Mouse (Mus musculus) gastrocnemius, postnatal 14 days (tissue): ENCODE data around the gene Acoxl. TPM values are rescaled to one million over a fixed set of nuclear protein-coding genes. Genes with fewer than 3 reads are reported as not detected.

Experiments used
- DNase-seq: peaks from one replicate; pipeline ENCODE4 v3.0.0; 2021; ENCODE audit warnings: mixed read lengths
- intact Hi-C: fragments of 180-260 bp; cut with DNase I; formaldehyde crosslinking; loops from one replicate; pipeline ENCODE4 v1.15.1; 2025; ENCODE audit warnings: low total_unique reads
- total RNA-seq, 2 experiments: library from RNA; stranded (reverse); gene quantifications; 2 replicates each; pipeline ENCODE4 v1.2.3; 2021

Acoxl gene
- total RNA-seq, 2 experiments from 2014 or later = 0.13 to 0.23 TPM

DNA sequence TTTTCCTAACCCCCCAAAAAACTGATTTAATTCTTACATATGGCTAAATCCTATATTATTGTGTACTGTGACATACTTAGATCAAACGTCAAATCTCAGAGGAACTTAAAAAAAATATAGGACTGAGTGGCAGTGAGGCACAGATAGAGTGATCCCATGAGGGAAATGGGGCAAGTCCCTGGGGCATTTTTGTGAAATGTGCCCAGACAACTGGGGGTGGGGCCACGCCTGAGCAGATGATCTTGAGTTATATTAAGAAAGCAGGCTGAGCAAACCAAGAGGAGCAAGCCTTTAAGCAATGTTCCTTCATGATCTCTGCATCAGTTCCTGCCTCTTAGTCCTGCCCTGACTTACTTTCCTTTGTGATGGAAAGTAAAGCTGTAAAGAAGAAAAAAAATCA is 175.9 kb downstream of the Acoxl start:
- intact Hi-C loops = no loop called here
- no peak for DNase-seq

DNA sequence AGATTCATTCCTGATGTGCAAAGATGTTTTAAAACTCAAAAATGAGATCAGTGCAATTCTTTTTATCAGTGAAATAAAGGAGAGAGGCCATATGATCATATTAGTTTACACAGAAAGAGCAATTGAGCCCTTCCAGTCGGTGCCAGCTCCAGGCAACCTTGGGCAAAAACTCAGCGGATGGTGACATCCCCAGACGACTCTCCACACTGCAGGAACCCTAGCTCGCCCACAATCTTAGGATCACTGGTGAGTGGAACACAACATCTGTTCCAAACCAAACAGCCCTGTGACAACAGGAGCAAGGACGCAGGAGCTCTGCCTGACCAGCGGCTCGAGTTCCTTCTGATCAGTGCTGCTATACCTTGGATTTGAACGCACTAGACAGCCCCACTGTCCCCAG is 176.9 kb downstream of the Acoxl start:
- intact Hi-C loops = no loop called here
- DNase-seq = no peak

DNA sequence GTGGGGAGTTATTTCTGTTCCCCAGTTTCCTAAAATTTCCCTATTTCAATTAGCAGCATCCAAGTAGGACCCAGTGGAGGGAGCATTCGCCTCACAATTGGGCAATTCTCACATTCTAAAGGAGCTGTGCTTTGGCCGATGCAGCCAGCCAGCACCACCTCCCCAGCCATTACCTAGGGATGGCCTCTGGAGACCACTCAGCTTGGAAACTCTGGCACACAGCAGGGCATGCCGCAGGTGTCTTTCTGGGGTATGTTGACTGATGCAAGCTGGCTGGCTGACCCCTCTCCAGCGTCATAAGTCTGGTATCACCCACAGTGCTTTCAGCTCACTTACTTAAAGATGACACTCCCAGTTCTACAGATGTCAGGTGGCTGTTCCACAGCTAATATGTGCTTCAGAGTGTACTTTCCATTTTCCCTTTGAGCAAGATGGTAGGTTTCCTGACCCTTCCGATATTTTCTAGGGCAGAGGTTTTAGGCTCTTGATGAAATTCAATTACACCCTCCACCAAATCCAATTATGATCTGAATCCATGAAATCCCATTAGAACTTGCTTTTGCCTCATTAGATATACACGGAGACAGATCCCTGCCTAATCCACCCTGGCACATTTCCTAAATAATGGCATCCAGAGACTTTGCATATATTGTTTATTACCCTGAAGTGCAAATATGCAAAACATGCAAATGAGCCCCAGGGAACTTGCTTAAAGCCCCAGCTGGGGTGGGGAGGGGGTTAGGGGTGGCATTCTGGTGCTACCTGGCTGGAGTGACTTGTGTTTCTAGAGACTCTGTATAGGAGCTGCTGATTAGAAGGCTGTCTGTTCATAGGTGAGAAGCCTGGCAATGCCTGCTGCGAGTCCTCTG is 181.6 kb downstream of the Acoxl start:
- no peak for DNase-seq
- intact Hi-C loops = no loop called here

DNA sequence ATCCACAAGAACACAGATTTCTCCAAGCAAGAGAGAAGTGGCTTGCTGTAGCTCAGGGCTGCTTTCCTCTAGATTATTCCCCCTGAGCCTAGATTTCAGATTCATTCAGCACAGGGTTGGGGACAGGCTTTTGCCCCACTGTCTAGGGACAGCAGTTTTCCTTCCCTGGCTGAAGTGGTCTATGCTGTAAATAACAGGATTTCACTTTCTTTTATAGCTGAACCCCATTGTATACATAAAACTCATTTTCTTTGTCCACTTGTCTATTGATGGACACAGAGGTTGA is 182.2 kb downstream of the Acoxl start:
- DNase-seq = no peak
- intact Hi-C loops = no loop called here

DNA sequence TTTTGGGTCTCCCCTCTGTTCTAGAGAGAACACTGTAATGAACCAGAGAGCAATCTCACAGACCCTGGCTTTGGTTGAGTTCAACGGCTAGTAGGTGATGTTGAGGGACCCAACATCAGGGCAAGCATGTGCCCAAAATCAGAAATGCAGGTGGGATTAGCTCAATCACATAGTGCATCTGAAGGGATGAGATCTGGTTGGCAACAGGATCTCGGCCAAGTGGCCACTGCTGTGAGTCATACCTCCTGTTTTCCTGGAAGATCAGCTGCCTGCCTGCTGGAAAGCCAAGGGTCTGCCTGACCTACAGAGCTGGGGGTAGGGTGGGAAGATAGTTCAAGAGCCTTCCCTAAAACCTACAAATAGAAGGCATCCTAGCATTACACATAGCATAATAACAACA is 185.2 kb downstream of the Acoxl start:
- intact Hi-C loops = no loop called here
- DNase-seq = no peak

DNA sequence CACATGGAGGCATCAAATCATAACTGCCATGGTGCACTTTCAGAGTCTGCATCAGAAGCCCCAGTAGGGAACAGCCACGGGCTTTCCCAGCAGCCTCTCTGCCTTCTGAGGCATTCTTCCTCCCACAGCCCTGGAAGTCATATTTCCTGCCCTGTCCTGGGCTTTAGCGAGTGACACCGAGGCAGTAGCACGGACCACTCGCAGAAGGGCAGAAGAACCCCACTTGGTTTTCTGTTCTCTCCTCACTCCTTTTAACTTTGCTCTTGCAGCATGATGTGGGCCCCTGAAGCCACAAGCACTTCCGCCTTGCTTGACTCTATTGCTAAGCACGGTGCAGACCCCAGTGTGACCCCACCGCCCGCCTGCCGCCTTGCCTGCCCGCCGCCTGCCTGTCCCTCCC is 189.0 kb downstream of the Acoxl start:
- intact Hi-C loops = no loop called here
- DNase-seq = no peak

DNA sequence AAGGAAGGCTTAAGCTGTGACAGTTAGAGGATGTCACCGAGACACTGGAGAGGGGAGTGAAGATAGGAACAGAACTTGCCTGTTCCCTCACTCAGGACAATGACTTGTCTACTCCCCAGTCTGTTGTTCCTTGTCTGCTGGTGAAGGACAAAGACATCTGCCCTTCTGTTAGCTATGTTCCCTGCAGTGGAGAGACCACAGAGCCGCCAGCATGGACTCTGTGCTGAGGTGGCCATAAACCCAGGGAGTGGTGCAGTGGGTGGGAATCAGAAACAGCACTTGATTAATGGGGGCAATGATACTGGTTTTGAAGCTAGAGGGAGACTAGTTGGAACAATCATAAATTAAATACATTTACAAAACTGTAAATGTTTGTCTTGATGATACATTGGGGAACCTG is 191.3 kb downstream of the Acoxl start:
- no peak for DNase-seq
- intact Hi-C loops = no loop called here

DNA sequence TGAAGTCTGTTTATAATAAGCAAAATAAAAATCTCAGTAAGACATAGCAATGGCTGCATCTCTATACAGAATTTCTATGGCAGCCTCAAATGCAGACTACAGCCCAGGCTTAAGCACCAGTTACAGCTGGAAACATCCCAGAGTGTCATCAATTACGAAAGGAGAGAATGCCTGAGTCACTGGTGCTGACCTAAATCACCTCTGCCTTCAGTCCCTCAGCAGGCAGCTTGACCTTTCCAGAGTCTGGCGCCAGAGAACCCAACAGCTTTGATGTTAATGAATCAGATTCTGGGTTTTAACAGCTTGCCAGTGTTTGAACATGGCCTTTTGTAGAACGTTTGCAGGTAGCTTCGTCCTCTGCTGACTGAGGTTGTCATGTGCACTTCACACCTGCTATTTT is 193.4 kb downstream of the Acoxl start:
- no peak for DNase-seq
- intact Hi-C loops = no loop called here

DNA sequence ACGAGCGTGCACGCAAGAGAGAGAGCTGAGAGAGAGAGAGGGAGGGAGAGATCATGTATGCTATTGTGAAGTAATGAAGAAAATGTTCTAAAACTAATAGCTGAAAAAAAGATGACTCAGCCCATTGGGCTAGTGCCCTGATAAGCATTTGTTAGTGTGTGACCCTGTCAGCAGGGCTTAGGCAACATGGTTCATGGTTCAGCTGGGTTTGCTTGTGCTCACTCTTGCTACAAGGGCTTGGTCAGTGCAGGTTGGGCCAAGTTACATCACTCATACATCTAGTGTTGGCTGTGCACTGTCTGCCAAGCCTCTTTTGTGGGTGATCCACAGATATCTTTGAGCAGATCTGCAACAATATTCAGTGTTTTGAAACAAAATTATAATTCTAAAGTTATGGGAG is 194.8 kb downstream of the Acoxl start:
- intact Hi-C loops = no loop called here
- DNase-seq = no peak

DNA sequence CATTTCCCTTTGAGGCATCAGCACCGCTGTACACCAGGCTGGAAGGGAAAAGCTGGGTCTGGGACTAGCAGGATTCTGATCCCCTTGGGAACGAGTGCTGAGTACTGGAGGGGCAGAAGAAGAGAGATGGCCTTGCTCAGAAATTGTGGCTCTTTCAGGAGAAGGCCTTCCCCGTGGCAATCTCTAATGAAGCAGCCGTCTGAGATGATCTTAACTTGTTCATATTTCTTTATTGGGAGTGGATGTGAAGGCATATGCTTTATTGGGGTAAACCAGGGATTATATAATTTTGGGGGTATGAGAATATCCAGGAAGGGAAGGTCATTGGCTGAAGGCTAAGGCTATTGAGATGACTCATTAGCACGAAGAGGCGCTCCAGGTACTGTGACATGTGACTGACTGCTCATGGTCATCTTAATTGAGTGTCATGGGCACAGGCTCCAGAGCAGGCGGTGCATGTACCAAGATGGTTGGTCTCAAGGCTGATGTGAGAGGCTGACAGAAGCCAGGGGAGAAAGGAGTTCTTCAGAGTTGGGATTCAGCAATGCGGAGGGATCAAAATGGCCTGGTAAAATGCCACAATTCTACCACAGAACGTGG is 195.5 kb downstream of the Acoxl start:
- DNase-seq = no peak
- intact Hi-C loops = no loop called here

DNA sequence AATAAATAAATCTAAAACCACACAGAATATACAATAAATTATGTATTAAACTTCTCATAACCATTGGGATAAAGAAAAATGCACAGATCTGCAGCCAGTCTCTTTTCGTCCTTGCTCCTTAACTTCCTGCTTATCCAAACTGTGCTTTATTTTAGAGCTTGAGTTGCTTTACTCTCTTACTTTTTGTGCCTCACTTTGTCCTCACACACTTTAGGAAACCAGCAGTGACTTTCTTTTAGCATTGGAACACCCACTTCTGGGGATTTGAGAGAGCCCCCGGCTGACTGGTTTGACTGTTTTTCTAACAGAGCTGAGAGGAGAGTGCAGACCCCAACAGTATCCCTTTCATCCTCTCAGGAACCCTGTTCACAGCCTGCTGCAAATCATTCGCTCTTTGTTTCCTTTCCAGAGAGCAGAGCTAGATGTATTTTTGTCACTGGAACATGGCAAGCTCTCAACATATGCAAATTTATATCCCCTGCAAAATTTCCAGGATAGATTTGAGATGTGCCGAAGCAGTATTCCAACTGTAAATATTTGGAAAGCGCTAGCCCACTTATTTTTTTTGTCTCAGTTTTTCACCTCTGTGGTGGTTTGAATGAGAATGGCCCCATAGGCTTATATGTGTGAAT is 199.7 kb downstream of the Acoxl start:
- intact Hi-C loops = no loop called here
- no peak for DNase-seq

DNA sequence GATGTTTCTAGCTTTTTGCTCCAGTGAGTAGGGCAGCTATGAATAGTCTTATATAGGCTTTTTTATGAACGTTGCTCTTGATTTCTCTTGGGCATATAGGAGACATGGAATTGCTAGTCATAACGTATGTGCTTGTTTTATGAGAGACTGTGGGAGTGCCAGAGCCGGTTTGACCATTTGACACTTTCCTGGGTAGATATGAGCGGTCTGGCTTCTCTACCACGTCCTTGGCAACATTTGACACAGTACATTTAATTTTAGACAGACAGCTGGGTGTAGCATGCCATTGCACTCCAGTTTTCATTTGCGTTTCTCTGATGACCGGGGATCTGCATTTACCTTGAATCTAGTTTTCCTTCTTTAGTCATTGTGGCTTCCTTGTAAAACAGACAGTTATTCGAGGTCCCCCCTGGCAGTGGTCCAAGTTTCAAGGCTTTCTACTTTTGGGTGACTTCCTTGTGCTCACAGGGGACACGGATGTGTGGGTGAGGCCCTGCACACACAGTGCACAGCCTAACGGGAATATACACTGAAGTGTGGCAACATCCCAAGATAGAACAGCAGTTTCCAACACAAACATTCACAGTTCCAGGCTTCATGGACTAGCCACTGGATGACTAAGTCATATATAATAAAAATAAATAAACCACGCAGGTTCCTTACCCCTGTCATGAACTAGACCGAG is 202.5 kb downstream of the Acoxl start:
- DNase-seq = no peak
- intact Hi-C loops = no loop called here

DNA sequence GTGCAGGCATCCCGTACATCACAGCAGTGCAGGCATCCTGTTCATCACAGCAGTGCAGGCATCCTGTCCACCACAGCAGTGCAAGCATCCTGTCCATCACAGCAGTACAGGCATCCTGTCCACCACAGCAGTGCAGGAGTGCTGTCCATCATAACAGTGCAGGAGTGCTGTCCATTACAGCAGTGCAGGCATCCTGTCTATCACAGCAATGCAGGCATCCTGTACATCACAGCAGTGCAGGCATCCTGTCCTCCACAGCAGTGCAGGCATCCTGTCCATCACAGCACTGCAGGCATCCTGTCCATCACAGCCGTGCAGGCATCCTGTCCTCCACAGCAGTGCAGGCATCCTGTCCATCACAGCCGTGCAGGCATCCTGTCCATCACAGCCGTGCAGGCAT is 207.8 kb downstream of the Acoxl start:
- DNase-seq = no peak
- intact Hi-C loops = no loop called here

DNA sequence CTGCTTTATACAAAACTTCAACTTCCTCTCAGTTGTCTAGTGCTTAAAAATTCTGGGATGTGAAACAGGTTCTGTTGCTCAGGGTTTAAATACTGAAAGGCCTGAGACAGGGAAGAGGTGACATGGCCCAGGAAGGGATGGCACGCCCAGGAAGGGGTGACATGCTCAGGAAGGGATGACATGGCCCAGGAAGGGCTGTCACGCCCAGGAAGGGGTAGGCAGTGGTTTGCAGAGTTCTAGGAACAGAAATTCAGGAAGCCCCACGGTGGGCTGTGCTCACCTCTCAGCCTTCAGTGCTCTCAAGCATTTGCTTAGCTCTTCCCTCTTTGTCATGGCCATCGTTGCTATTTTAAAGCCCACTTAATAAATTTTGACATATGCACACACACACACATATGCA is 216.2 kb downstream of the Acoxl start:
- intact Hi-C loops = no loop called here
- DNase-seq = no peak

DNA sequence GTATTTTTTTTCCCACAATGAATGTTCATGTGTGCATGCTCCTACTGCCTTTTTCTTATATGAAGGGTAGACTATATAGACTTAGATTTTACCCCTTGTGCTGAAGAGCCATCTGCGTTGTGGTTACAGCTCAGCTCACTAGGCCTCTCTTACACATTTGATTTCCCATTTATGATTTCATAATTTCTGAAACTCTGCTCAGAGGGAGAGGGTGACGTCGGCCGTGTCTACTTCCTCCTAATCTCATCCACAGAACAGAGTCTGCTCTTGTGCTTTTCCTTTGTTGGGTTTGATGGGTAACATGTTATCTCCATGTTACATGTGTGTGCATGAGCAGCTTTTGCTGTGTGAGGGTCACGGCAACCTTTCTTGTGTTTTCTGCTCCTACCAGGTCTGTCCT is 219.2 kb downstream of the Acoxl start:
- intact Hi-C loops = no loop called here
- DNase-seq = no peak

DNA sequence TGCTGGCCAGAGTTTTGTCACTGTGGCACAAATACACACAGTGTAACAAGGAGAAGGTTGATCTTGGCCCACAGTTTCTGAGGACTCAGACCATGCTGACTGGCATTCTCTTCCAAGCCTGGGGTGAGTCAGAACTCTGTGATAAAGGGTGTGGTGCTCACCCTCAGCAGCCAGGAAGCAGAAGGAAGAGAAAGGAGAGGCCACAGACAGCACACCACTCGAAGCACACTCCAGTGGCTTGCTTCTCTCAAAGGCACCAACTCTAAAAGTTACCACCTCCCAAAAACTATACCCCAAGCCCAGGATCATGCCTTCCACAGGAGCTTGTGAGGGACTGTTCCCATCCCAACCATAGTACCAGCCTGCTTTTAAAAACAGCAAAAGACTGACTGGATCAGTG is 220.0 kb downstream of the Acoxl start:
- intact Hi-C loops = no loop called here
- no peak for DNase-seq

DNA sequence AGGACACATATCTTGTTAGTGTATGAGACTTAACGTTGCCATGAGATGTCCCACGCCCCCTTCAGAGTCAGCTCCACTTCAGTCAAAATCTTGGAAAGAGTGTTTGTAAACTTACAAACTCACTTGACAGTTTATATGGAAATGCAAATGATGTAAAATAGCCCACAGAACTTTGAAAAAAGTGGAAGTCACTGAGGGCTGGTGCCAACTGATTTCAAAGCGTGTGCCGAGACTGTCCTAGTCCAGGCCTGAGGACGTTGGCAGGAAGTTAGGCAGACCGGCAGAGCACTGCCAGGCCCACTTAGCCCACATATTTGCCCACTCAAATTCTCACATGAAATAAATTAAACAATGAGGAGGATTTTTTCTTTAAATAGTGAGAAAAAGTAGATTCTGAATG is 221.5 kb downstream of the Acoxl start:
- intact Hi-C loops = no loop called here
- DNase-seq = no peak

DNA sequence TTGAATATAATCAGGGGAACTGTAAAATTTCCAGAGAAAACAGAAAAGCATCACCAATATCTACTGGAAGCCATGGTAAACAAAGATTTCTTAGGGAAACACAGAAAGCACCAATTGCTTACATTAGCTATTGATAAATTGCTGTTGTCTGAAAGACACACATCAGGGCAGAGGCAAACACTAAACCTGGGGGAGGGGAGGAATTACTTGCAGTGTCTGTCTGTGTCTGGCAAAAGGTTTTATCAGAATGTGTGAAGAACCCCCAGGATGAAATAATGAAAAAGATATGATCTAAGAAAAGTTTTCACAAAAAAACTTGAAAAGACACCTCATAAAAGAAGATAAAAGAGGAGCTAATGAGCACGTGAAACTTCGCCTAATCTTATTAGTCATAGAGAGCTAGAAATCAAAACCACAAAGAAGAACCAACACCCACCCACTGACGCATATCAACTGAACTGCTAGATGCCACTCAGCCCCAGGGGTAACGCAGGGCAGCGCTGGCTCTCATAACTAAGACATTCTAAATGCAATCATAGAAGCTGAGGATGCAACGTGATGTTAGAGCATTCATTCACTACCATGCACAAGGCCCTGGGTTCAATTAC is 222.1 kb downstream of the Acoxl start:
- intact Hi-C loops = no loop called here
- DNase-seq = no peak

DNA sequence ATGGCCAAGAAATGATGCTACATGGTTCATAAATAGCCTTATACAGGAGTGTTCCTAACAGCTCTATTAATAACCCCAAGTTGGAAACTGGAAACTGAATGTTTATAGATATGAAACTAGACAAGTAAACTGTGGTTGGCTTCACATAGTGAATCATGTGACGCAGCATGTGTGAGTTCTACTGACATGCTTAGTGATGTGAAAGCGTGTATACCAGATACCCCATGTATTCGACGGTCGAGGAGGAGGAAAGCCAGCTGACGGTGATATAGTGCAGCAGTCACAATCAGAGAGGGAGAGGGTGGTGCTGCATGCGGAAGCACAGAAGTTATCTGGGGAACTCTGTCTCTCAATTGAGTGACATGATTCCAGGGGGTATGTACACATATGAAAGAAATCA is 222.8 kb downstream of the Acoxl start:
- intact Hi-C loops = no loop called here
- DNase-seq = no peak

DNA sequence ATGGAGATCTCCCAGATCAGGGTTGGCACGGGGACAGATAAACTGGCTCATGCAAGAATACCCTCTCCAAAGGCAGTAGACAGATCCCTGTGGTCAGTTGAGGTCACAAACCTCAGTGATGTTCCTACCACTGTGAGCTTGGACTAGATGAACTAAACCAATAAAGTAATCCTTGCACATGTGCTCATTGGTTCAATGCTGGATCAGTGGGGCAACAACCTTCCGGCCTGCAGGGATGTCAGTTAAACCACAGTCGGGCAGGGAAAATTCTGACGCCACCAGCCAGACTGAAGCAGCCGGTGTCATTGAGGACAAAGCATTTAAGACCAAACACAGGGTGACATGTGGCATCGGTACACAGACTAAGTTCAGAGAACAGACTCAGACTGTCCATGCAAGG is 224.1 kb downstream of the Acoxl start:
- intact Hi-C loops = no loop called here
- DNase-seq = no peak
